Mouse (Mus musculus): Measurements from ENCODE around the gene Krt20. TPM values are rescaled to one million over a fixed set of nuclear protein-coding genes. Genes with fewer than 3 reads are reported as not detected.

Krt20 gene
- total RNA-seq (2014; rRNA removed) (0.18 TPM in 1 of 2 replicates, not detected in the other), polyA plus RNA-seq (2015; fragmentation: Nextera tagmentation; extraction: Ambion mirVana) (0.11 and 0.24 TPM in 2 replicates)

- Histone ChIP-seq H3K4me2 (ENCODE audit: low read depth, low read length) (no peak within 1 kb of the TSS), H3K4me1 (ENCODE audit: insufficient read depth, low read length) (no peaks in the 10 kb centered on the region), H3K9me3 (ENCODE audit: low read length) (no peaks in the 10 kb centered on the region), H3K27ac (no peak within 1 kb of the TSS), H3K36me3 (ENCODE audit: insufficient read depth, low read length) (no peaks in the 10 kb centered on the region), H3K9ac (replicated peaks; ENCODE audit: low read length) (no peak within 1 kb of the TSS), H3K27me3 (ENCODE audit: insufficient read depth, low read length) (no peaks in the 10 kb centered on the region), H3K4me3 (ENCODE audit: low read length) (no peak within 1 kb of the TSS)
- no peak for TF ChIP-seq CTCF (IDR thresholded peaks at IDR 0.05; ENCODE audit: low read depth)
- no peak for DNase-seq (ENCODE audit: low spot score)
- WGBS, result 60% methylated on average over 10 of the region's 10 CpGs
- ATAC-seq, result no peak
These were observed at the start of gene Krt20 for GRCm38 (mm10) chr11:99437972-99438371. TSS of gene Krt20 (minus strand) at chr11:99438150.

GRCm38 (mm10) chr11:99474981-99475380 lies 37.0 kb upstream of the Krt20 start:
- H3K9me3 ChIP-seq (ENCODE audit: low read length), result no peaks in the 10 kb centered on the region
- no peak for DNase-seq (ENCODE audit: low spot score)
- no peak overlapping the region for H3K27ac ChIP-seq
- no peak for ATAC-seq
- TF ChIP-seq CTCF (IDR thresholded peaks at IDR 0.05; ENCODE audit: low read depth), result no peak
- no peak overlapping the region for H3K9ac ChIP-seq (replicated peaks; ENCODE audit: low read length)
- H3K4me1 ChIP-seq (ENCODE audit: insufficient read depth, low read length), result no peaks in the 10 kb centered on the region
- WGBS, result 78% methylated on average over 3 of the region's 3 CpGs
- no peaks in the 10 kb centered on the region for H3K27me3 ChIP-seq (ENCODE audit: insufficient read depth, low read length)
- H3K36me3 ChIP-seq (ENCODE audit: insufficient read depth, low read length), result no peaks in the 10 kb centered on the region
- no peak overlapping the region for H3K4me2 ChIP-seq (ENCODE audit: low read depth, low read length)
- H3K4me3 ChIP-seq (ENCODE audit: low read length), result no peak overlapping the region

DNA sequence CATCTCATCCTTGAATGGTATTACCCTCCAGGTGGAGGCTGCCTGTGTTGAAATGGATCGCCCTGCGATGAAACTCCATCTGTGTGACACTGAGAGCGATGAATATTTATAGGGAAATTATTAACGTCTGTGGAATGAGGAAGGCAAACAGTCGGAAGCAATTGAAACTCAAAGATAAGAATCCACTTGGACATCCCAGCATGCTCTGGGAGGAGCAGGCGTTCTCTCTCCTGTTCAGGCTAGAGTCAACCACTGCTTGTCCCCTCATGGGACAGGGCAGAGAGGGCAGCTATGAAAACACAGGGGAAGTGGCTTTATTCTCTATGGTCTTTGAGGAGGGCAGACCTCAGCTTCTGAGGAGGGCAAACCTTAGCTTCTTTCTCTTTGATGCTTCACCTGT lies 35.5 kb upstream of the Krt20 start:
- no peaks in the 10 kb centered on the region for H3K36me3 ChIP-seq (ENCODE audit: insufficient read depth, low read length)
- H3K4me1 ChIP-seq (ENCODE audit: insufficient read depth, low read length), result no peaks in the 10 kb centered on the region
- H3K27ac ChIP-seq, result no peak overlapping the region
- 76% methylated on average over 6 of the region's 6 CpGs for WGBS
- no peak overlapping the region for H3K4me3 ChIP-seq (ENCODE audit: low read length)
- H3K27me3 ChIP-seq (ENCODE audit: insufficient read depth, low read length), result no peaks in the 10 kb centered on the region
- no peak overlapping the region for H3K9ac ChIP-seq (replicated peaks; ENCODE audit: low read length)
- no peak for ATAC-seq
- no peak for DNase-seq (ENCODE audit: low spot score)
- H3K9me3 ChIP-seq (ENCODE audit: low read length), result no peaks in the 10 kb centered on the region
- TF ChIP-seq CTCF (IDR thresholded peaks at IDR 0.05; ENCODE audit: low read depth), result no peak
- H3K4me2 ChIP-seq (ENCODE audit: low read depth, low read length), result no peak overlapping the region

- no peak for ATAC-seq
- Histone ChIP-seq H3K27me3 (ENCODE audit: insufficient read depth, low read length) (no peaks in the 10 kb centered on the region), H3K4me3 (ENCODE audit: low read length) (no peak overlapping the region), H3K9me3 (ENCODE audit: low read length) (no peaks in the 10 kb centered on the region), H3K36me3 (ENCODE audit: insufficient read depth, low read length) (no peaks in the 10 kb centered on the region), H3K27ac (no peak overlapping the region), H3K9ac (replicated peaks; ENCODE audit: low read length) (no peak overlapping the region), H3K4me2 (ENCODE audit: low read depth, low read length) (no peak overlapping the region), H3K4me1 (ENCODE audit: insufficient read depth, low read length) (no peaks in the 10 kb centered on the region)
- TF ChIP-seq CTCF (IDR thresholded peaks at IDR 0.05; ENCODE audit: low read depth), result no peak
- 70% methylated on average over 4 of the region's 4 CpGs for WGBS
- DNase-seq (ENCODE audit: low spot score), result no peak
These were observed 34.5 kb upstream of the Krt20 start for GRCm38 (mm10) chr11:99472405-99472804.

GRCm38 (mm10) chr11:99471946-99472345 lies 34.0 kb upstream of the Krt20 start:
- Histone ChIP-seq H3K4me3 (ENCODE audit: low read length) (no peak overlapping the region), H3K4me2 (ENCODE audit: low read depth, low read length) (no peak overlapping the region), H3K36me3 (ENCODE audit: insufficient read depth, low read length) (no peaks in the 10 kb centered on the region), H3K9ac (replicated peaks; ENCODE audit: low read length) (no peak overlapping the region), H3K9me3 (ENCODE audit: low read length) (no peaks in the 10 kb centered on the region), H3K4me1 (ENCODE audit: insufficient read depth, low read length) (no peaks in the 10 kb centered on the region), H3K27me3 (ENCODE audit: insufficient read depth, low read length) (no peaks in the 10 kb centered on the region), H3K27ac (no peak overlapping the region)
- no peak for TF ChIP-seq CTCF (IDR thresholded peaks at IDR 0.05; ENCODE audit: low read depth)
- no peak for DNase-seq (ENCODE audit: low spot score)
- WGBS, result 91% methylated on average over 6 of the region's 6 CpGs
- ATAC-seq, result no peak

- Histone ChIP-seq H3K27ac (no peak overlapping the region), H3K9ac (replicated peaks; ENCODE audit: low read length) (no peak overlapping the region), H3K4me3 (ENCODE audit: low read length) (no peak overlapping the region), H3K4me1 (ENCODE audit: insufficient read depth, low read length) (no peaks in the 10 kb centered on the region), H3K9me3 (ENCODE audit: low read length) (no peaks in the 10 kb centered on the region), H3K36me3 (ENCODE audit: insufficient read depth, low read length) (no peaks in the 10 kb centered on the region), H3K27me3 (ENCODE audit: insufficient read depth, low read length) (no peaks in the 10 kb centered on the region), H3K4me2 (ENCODE audit: low read depth, low read length) (no peak overlapping the region)
- WGBS, result 93% methylated on average over 4 of the region's 4 CpGs
- no peak for DNase-seq (ENCODE audit: low spot score)
- no peak for ATAC-seq
- no peak for TF ChIP-seq CTCF (IDR thresholded peaks at IDR 0.05; ENCODE audit: low read depth)
These were observed 31.3 kb upstream of the Krt20 start for GRCm38 (mm10) chr11:99469228-99469627.

DNA sequence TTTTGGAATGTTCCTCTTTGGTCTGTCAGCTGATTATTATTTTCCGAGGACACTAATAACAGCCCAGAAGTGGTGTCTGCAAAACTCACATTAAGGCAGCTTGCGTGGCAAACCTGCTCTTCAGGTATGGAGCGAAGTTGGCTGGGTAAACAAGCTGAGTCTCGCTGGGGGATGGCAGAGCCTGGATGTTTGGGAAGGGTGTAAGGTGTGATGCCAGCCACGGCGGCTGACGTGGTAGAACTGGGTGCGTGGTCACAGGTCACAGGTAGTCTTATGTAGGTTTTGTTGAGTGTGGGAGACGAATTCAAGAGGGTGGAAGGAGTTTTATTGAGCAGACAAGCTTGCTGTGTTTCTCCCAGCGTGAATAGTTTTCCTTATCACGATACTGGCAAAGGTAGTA lies 30.6 kb upstream of the Krt20 start:
- WGBS, result 88% methylated on average over 11 of the region's 11 CpGs
- ATAC-seq (no peak), DNase-seq (ENCODE audit: low spot score) (no peak)
- no peaks in the 10 kb centered on the region for H3K9me3 ChIP-seq (ENCODE audit: low read length)
- H3K4me1 ChIP-seq (ENCODE audit: insufficient read depth, low read length), result no peaks in the 10 kb centered on the region
- no peak overlapping the region for H3K4me2 ChIP-seq (ENCODE audit: low read depth, low read length)
- no peaks in the 10 kb centered on the region for H3K36me3 ChIP-seq (ENCODE audit: insufficient read depth, low read length)
- H3K9ac ChIP-seq (replicated peaks; ENCODE audit: low read length), result no peak overlapping the region
- TF ChIP-seq CTCF (IDR thresholded peaks at IDR 0.05; ENCODE audit: low read depth), result no peak
- H3K4me3 ChIP-seq (ENCODE audit: low read length), result no peak overlapping the region
- H3K27ac ChIP-seq, result no peak overlapping the region
- H3K27me3 ChIP-seq (ENCODE audit: insufficient read depth, low read length), result no peaks in the 10 kb centered on the region
